Mouse (Mus musculus) forebrain, embryonic 11.5 days (tissue): ENCODE data around the gene Cdk5rap3. TPM values are rescaled to one million over a fixed set of nuclear protein-coding genes. Genes with fewer than 3 reads are reported as not detected.
A peak's percentile ranks its signal among the peaks of the same experiment; 100 is the strongest.

Source experiments
- ATAC-seq: fragments of 200-750 bp; cut with Nextera tagmentation; replicated peaks from 2 replicates; pipeline ENCODE4 v1.8.0; 2017; ENCODE audit warnings: moderate TSS enrichment; ENCODE audit not compliant: low FRiP score
- DNase-seq: peaks from one replicate; pipeline ENCODE4 v3.0.0-alpha.2; 2017; ENCODE audit warnings: low spot score
- H3K27ac ChIP-seq: fragments of 300-500 bp; sonication (generic); 2 replicates; pipeline ENCODE4 v1.5.1; 2014; ENCODE audit warnings: low read depth, low read length
- H3K27me3 ChIP-seq: fragments of 300-500 bp; sonication (generic); 2 replicates; pipeline ENCODE4 v1.6.1; 2014; ENCODE audit warnings: mild to moderate bottlenecking, low read length, mixed read lengths; ENCODE audit not compliant: control insufficient read depth, insufficient read depth
- H3K36me3 ChIP-seq: fragments of 300-500 bp; sonication (generic); 2 replicates; pipeline ENCODE4 v1.6.1; 2014; ENCODE audit warnings: mild to moderate bottlenecking, low read length, moderate library complexity, mixed read lengths; ENCODE audit not compliant: control insufficient read depth, insufficient read depth
- H3K4me1 ChIP-seq: fragments of 300-500 bp; sonication (generic); replicated peaks from 2 replicates; pipeline ENCODE4 v1.6.1; 2014; ENCODE audit warnings: low read length, mixed read lengths; ENCODE audit not compliant: control insufficient read depth, insufficient read depth
- H3K4me2 ChIP-seq: fragments of 300-500 bp; sonication (generic); 2 replicates; pipeline ENCODE4 v1.6.1; 2014; ENCODE audit warnings: low read depth, mild to moderate bottlenecking, low read length, moderate library complexity, mixed read lengths; ENCODE audit not compliant: severe bottlenecking
- H3K4me3 ChIP-seq: fragments of 300-500 bp; sonication (generic); 2 replicates; pipeline ENCODE4 v1.5.1; 2014; ENCODE audit warnings: low read depth, low read length
- H3K9ac ChIP-seq: fragments of 300-500 bp; sonication (generic); 2 replicates; pipeline ENCODE4 v1.6.1; 2014; ENCODE audit warnings: low read length
- H3K9me3 ChIP-seq: fragments of 300-500 bp; sonication (generic); 2 replicates; pipeline ENCODE4 v1.6.1; 2016; ENCODE audit warnings: low read length, mixed read lengths; ENCODE audit not compliant: control insufficient read depth
- WGBS: fragments of 180-500 bp; shearing (Covaris S2); extraction: QIAGEN DNeasy Blood & Tissue Kit; methylation state at CpG from one replicate; pipeline ENCODE4 v1.1.7; 2014; 5-methylcytosine and 5-hydroxymethylcytosine counted together
- polyA plus RNA-seq: library from polyadenylated mRNA; unstranded; fragments of >200 nt; fragmentation: Nextera tagmentation; extraction: Ambion mirVana; gene quantifications from 2 replicates; pipeline ENCODE4 v1.2.1, GENCODE M21; 2014

The Cdk5rap3 gene
- polyA plus RNA-seq, 1 experiment from 2014 or later: 83.4 TPM

DNA sequence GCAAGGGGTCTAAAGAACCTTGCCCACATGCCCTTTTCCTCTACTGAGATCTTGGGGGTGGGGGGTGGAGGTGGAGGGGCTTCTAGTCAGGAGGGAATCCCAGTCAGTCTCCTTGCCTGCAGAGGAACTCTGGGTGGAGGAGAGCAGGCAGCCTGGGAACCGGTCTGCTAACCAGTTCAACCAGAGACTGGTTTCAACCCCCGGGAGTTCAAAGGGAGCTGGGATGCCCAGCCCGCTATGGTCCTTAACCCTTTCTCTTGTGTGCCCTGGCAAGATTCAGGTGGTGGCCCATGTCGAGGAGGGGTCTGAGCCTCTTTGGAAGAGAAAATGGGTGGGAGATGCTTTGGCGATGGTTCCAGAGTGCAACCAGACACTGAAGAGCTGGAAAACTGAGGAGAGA lies 12.4 kb upstream of the Cdk5rap3 start:
- no peak overlapping the region for H3K4me3 ChIP-seq

DNA sequence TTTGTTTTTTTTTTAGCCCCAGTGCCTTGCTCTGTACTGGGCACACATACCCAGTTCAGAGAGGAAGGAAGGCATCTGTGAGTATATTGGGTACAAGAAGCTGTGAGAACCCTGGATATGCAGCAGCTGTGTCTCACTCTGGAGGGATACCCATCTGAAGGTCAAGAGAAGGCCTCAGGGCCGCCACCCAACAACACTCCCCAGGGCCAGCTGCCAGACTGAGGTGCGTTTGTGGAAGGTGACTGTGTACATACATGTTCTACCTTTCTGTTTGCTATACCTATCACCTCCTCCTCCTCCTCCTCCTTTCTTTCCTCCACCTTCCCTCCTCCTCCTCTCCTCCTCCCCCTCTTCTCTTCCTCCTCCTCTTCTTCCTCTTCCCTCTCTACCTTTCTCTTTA lies 11.8 kb upstream of the Cdk5rap3 start, which contains the start of gene Prr15l:
TSS of gene Prr15l (plus strand) at position 17 of the 400 bp plus-strand sequence.
- no peak within 1 kb of the TSS for H3K4me2 ChIP-seq
- DNase-seq (no peak), ATAC-seq (no peak)
- no peak within 1 kb of the TSS for H3K27ac ChIP-seq
- no peaks in the 10 kb centered on the region for H3K4me1 ChIP-seq
- peaks cover 6% of the 10 kb centered on the region; the same call in 1 of the 2 replicates for H3K27me3 ChIP-seq
- H3K9me3 ChIP-seq: no peaks in the 10 kb centered on the region
- 85% methylated on average over 2 of the region's 2 CpGs for WGBS
- H3K36me3 ChIP-seq: no peaks in the 10 kb centered on the region
- no peak within 1 kb of the TSS for H3K4me3 ChIP-seq
- no peak within 1 kb of the TSS for H3K9ac ChIP-seq

More for the DNA sequence above, 12.4 kb upstream of the Cdk5rap3 start:
- H3K9me3 ChIP-seq: no peaks in the 10 kb centered on the region
- no peak overlapping the region for H3K9ac ChIP-seq
- 4% methylated on average over 5 of the region's 5 CpGs for WGBS
- H3K36me3 ChIP-seq: no peaks in the 10 kb centered on the region
- H3K4me1 ChIP-seq: no peaks in the 10 kb centered on the region
- no peak overlapping the region for H3K27ac ChIP-seq
- peaks cover 6% of the 10 kb centered on the region; the same call in 1 of the 2 replicates for H3K27me3 ChIP-seq
- no peak overlapping the region for H3K4me2 ChIP-seq
- ATAC-seq: no peak
- no peak for DNase-seq

DNA sequence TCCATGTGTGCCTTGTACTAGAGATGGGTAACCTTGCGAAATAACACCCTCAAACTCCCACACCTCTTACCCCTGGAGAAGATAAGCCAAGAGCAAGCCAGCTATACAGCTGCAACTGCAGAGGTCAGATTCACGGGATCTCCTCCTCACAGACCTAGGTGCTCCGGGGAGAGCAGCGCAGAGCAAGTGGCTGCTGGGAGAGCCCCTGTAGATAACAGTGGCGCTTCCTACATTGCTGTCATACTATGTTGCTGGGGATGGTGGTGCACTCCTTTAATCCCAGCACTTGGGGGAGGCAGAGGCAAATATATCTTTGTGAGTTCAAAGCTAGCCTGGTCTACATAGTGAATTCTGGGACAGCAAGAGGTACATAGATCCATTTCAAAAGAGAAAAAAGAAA lies 10.3 kb upstream of the Cdk5rap3 start:
- no peak overlapping the region for H3K9ac ChIP-seq
- 87% methylated on average over 5 of the region's 5 CpGs for WGBS

DNA sequence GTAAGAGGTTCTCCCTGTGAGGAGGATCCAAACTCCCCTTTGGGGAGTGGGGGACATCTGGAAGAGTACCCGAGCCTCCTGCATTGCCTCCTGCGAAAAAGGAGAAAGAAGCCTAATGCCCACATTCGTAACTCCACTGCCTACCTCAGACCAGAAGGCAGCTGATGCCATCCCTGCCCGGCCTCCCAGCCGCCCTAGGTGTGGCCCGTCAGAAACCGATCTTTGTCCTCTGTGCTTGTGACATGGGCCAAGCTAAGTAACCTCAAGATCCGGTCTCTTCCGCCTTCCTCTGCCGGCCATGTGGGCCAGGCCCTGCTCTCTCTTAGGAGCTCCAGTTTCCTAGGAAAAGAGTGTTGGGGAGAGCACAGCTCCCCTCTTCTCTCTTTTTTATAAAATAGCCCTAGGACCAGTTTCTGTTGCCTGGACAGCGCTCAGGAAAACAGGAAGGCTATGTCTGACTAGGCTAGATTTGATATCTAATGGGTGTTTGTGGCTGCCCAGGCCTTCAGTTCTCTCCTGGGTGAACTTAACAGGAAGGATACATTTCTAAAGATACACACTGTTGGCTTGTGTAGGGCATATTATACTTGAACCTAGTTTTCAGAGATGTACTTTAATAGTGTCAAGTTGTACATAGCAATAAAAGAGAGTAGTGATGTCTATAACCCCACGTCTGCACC lies 9.3 kb upstream of the Cdk5rap3 start:
- Histone ChIP-seq H3K27ac (no peak overlapping the region), H3K4me1 (no peaks in the 10 kb centered on the region), H3K36me3 (no peaks in the 10 kb centered on the region), H3K9me3 (no peaks in the 10 kb centered on the region), H3K9ac (no peak overlapping the region), H3K4me3 (no peak overlapping the region), H3K27me3 (peaks cover 6% of the 10 kb centered on the region; the same call in 1 of the 2 replicates), H3K4me2 (no peak overlapping the region)
- 87% methylated on average over 12 of the region's 12 CpGs for WGBS
- ATAC-seq (no peak), DNase-seq (no peak)

More for the DNA sequence above, 10.3 kb upstream of the Cdk5rap3 start:
- H3K4me2 ChIP-seq: no peak overlapping the region
- DNase-seq (no peak), ATAC-seq (no peak)
- H3K27me3 ChIP-seq: peaks cover 6% of the 10 kb centered on the region; the same call in 1 of the 2 replicates
- H3K9me3 ChIP-seq: no peaks in the 10 kb centered on the region
- H3K27ac ChIP-seq: no peak overlapping the region
- no peak overlapping the region for H3K4me3 ChIP-seq
- H3K36me3 ChIP-seq: no peaks in the 10 kb centered on the region
- H3K4me1 ChIP-seq: no peaks in the 10 kb centered on the region

DNA sequence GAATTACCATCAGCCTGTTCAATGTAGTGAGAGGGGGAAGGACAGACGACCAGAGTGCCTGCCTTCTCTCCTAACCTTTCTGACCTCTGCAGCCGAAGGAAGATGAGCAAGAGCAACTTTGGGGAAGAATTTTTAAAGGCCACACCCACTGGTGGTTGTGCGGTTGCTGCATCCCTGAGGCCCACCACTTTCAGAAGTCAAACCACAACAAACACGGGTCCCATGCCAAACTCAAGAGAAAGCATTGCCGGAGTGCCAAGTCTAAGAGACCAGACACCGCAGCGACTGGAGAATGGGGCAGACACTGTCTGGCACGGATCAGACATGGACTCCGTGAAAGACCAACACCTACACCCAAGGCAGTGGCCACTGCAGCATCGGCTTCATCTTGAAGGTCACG lies 8.6 kb upstream of the Cdk5rap3 start:
- H3K9me3 ChIP-seq: no peaks in the 10 kb centered on the region
- H3K27ac ChIP-seq: no peak overlapping the region
- ATAC-seq: no peak
- H3K4me1 ChIP-seq: no peaks in the 10 kb centered on the region
- H3K4me3 ChIP-seq: no peak overlapping the region
- H3K4me2 ChIP-seq: no peak overlapping the region
- H3K9ac ChIP-seq: no peak overlapping the region
- H3K36me3 ChIP-seq: no peaks in the 10 kb centered on the region
- WGBS: 88% methylated on average over 11 of the region's 11 CpGs
- DNase-seq: no peak
- H3K27me3 ChIP-seq: peaks cover 6% of the 10 kb centered on the region; the same call in 1 of the 2 replicates

DNA sequence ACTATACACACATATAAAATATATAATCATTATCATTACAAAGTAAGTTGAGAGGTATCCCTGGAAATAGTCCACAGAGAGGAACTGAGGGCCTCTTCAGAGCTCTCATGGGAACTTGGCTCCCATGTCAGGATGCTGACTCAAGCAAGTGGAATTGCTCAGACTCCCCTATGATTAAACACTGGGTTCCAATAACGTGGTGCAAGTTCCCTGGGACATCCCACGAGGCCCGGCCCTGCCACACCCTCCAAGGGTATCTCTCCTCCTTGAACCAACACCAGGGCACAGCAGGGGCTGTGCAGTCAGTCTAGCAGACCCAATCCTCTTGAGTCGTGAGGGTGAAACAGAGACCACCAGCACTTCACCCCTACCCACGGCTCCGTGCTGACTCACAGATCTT lies 2.7 kb upstream of the Cdk5rap3 start:
- ATAC-seq (no peak), DNase-seq (no peak)
- H3K9ac ChIP-seq: no peak overlapping the region
- H3K9me3 ChIP-seq: no peaks in the 10 kb centered on the region
- WGBS: 59% methylated on average over 6 of the region's 6 CpGs
- no peaks in the 10 kb centered on the region for H3K27me3 ChIP-seq
- H3K4me2 ChIP-seq: no peak overlapping the region
- H3K4me1 ChIP-seq: peaks cover 5% of the 10 kb centered on the region
- no peak overlapping the region for H3K4me3 ChIP-seq
- no peaks in the 10 kb centered on the region for H3K36me3 ChIP-seq
- no peak overlapping the region for H3K27ac ChIP-seq

DNA sequence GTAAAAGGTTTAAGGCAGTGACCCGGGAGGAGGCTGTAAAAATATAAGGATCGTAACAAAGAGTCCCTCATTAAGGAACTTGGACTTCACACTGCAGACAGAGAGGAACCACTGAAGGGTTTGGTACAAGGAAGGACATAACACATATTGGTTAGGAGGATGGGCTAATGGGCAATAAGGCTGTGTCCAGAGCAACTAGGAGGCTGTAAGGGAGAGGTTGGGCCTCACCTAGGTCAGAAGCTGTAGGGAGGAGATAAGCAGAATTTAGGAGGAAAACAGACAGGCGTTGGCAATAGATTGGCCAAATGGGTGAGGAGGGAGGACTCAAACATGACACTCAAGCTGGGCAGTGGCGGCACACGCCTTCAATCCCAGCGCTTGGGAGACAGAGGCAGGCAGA lies 1.1 kb upstream of the Cdk5rap3 start:
- 92% methylated on average over 6 of the region's 6 CpGs for WGBS
- DNase-seq (no peak), ATAC-seq (no peak)
- Histone ChIP-seq H3K27ac (no peak overlapping the region), H3K9ac (no peak overlapping the region), H3K36me3 (no peaks in the 10 kb centered on the region), H3K4me2 (no peak overlapping the region), H3K27me3 (no peaks in the 10 kb centered on the region), H3K4me3 (no peak overlapping the region), H3K9me3 (no peaks in the 10 kb centered on the region), H3K4me1 (peaks cover 5% of the 10 kb centered on the region)

DNA sequence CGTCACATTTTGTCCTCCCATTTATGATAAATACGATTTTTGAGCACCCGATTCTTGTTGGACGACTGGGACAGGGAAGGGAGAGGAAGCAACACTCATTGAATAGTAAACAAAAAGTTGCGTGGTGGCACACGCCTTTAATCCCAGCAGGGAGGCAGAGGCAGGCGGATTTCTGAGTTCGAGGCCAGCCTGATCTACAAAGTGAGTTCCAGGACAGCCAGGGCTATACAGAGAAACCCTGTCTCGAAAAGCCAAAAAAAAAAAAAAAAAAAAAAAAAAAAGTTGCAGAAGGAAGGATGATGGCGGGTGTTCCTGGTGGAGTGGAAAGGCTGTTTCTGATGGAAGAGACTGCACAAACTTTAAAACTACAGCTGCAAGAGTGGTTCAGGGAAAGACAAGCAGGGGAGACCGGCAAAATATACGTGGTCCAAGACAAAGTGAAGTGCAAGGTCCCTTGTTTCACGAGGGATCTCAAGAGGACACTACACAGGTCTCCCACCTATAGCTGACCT lies 645 bp upstream of the Cdk5rap3 start:
- peaks cover 5% of the 10 kb centered on the region for H3K4me1 ChIP-seq
- H3K4me3 ChIP-seq: no peak overlapping the region; the same call in 1 of the 2 replicates
- H3K9me3 ChIP-seq: no peaks in the 10 kb centered on the region
- WGBS: 34% methylated on average over 12 of the region's 13 CpGs
- no peak overlapping the region for H3K9ac ChIP-seq
- ATAC-seq (peak; percentile 1; the same call in 1 of the 2 replicates), DNase-seq (no peak)
- H3K27me3 ChIP-seq: no peaks in the 10 kb centered on the region
- H3K4me2 ChIP-seq: peak overlapping the region; percentile 41; the same call in 1 of the 2 replicates
- no peaks in the 10 kb centered on the region; the same call in 1 of the 2 replicates for H3K36me3 ChIP-seq
- H3K27ac ChIP-seq: no peak overlapping the region

DNA sequence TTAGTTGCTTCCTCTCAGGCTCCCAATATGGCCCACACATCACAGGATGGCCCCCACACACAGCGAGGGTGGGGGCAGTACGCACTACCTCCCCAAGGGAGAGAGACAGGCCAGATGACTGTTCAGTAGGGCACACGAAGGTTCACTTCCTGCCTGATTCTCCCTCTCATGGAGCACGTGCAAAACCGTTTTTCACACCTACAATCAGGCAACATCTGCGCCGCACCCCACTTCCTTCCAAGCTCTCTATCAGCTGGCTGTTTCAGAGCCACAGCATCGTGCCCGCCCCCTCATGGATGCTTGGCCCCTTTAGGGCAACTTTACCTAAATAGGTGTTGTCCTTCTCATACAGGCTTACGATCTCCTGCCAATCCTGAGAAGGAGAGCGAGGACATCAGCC lies 3.6 kb downstream of the Cdk5rap3 start:
- no peaks in the 10 kb centered on the region for H3K27me3 ChIP-seq
- peaks cover 1% of the 10 kb centered on the region for H3K36me3 ChIP-seq
- DNase-seq: peak; percentile 41
- no peak overlapping the region for H3K27ac ChIP-seq
- no peak overlapping the region for H3K9ac ChIP-seq
- 87% methylated on average over 11 of the region's 11 CpGs for WGBS
- H3K4me3 ChIP-seq: no peak overlapping the region
- H3K9me3 ChIP-seq: no peaks in the 10 kb centered on the region
- ATAC-seq: no peak
- no peak overlapping the region for H3K4me2 ChIP-seq
- peaks cover 7% of the 10 kb centered on the region for H3K4me1 ChIP-seq
